Mouse (Mus musculus) left cerebral cortex, adult 2 months (tissue): ENCODE results near the gene Ccdc183. TPM values are rescaled to one million over a fixed set of nuclear protein-coding genes. Genes with fewer than 3 reads are reported as not detected.

ENCODE experiments used
- DNase-seq, 2 experiments: peaks; one replicate each; pipeline ENCODE4 v3.0.0; 2021 to 2022; ENCODE audit warnings: low spot score in 2 of 2, mixed read lengths in 1 of 2; ENCODE audit errors: extremely low spot score in 1 of 2
- H3K27ac ChIP-seq: fragments of 200-600 bp; 2 replicates; pipeline ENCODE4 v1.8.1; 2022
- H3K4me3 ChIP-seq: fragments of 200-600 bp; 2 replicates; pipeline ENCODE4 v1.8.1; 2022
- CTCF ChIP-seq: fragments of 200-600 bp; IDR thresholded peaks from 2 replicates; pipeline ENCODE4 v1.8.1; 2022; ENCODE audit warnings: antibody characterized with exemption, mild to moderate bottlenecking, moderate library complexity
- intact Hi-C: fragments of 180-260 bp; cut with DNase I; formaldehyde crosslinking; loops from one replicate; pipeline ENCODE4 v1.15.1; 2025
- total RNA-seq, 2 experiments: library from RNA; stranded (reverse); gene quantifications; 2 replicates each; pipeline ENCODE4 v1.2.3; 2021

Ccdc183 gene
- total RNA-seq, 2 experiments from 2014 or later: not detected

GRCm38 (mm10) chr2:25581901-25582301, 35.6 kb downstream of the Ccdc183 start:
- TF ChIP-seq CTCF: no peak
- peak overlapping the region; percentile 96 for H3K27ac ChIP-seq
- H3K4me3 ChIP-seq: peak overlapping the region; percentile 60
- peak; percentile 31 to 44 for DNase-seq
- intact Hi-C loops: loop anchor here (5.0 kb wide), 1 partner anchor 35 kb away; the partner anchor contains the start of gene Traf2

- DNase-seq: peak; percentile 77 to 79
- peak; percentile 98 for TF ChIP-seq CTCF
- H3K27ac ChIP-seq: peak within 1 kb of the TSS; percentile 96
- H3K4me3 ChIP-seq: peak within 1 kb of the TSS; percentile 60
- intact Hi-C loops: loop anchor here (5.0 kb wide), 1 partner anchor 34 kb away; the partner anchor contains the start of gene Traf2
Observed at GRCm38 (mm10) chr2:25581294-25581864, 36.1 kb downstream of the Ccdc183 start, which contains the start of gene Ajm1. TSS of gene Ajm1 (minus strand) at chr2:25581757.

GRCm38 (mm10) chr2:25580621-25581101, 36.8 kb downstream of the Ccdc183 start:
- H3K4me3 ChIP-seq: peak overlapping the region; percentile 60
- peak; percentile 33 to 39 for DNase-seq
- no peak for TF ChIP-seq CTCF
- intact Hi-C loops: loop anchor here (5.0 kb wide), 1 partner anchor 33 kb away; the partner anchor contains the start of gene Traf2
- peak overlapping the region; percentile 96 for H3K27ac ChIP-seq

- peak; percentile 63 for TF ChIP-seq CTCF
- peak; percentile 54 to 58 for DNase-seq
- intact Hi-C loops: loop anchor here (5.0 kb wide), 1 partner anchor 33 kb away; the partner anchor contains the start of gene Traf2
- H3K27ac ChIP-seq: peak overlapping the region; percentile 96
- peak overlapping the region; percentile 33 for H3K4me3 ChIP-seq
Observed at GRCm38 (mm10) chr2:25579737-25580460, 37.6 kb downstream of the Ccdc183 start.

DNA sequence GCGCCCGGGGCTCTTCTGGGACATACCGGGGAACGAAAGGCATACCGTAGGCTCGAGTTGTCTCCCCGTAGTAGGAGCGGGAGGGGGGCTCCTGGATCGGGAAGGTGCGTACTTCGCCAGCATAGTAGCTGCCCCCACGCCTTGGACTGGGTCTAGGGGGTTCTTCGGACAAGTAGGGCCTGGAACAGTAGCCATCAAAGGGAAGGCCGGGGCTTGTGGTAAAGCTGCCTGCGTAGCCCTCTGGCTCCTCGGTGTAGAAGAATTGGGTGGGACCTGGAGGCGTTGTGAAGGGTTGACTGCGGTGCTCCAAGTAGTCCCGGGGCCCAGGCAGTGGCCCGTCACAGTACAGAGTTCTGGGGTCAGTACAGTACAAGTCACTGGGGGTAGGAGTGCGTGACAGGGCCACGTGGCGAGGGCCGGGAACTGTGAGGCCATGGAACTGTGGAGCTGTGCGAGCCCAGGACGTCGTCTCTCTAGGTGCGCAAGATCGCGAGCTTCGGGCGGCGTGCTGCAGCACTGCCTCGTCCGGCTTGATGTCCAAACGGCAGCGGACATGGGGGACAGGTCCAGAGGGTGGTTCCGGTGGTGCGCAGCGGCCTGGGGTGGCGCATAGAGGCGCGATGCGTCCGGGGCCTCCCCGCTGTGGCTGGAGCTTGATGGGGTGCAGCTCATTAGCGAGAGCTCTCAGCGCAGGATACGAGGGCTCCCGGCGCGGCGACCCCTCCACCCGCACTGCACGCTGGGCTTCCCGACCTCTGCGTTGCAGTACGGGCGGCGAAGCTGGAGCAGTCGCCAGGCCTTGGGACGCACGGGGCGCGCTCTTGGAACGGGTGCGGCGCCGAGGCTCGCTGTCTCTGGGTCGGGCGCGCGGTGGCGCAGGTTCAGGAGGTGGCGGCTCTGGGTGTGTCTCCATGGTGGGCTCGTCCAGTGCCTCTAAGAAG, 38.4 kb downstream of the Ccdc183 start:
- intact Hi-C loops: no loop called here
- peak overlapping the region; percentile 96 for H3K27ac ChIP-seq
- no peak overlapping the region for H3K4me3 ChIP-seq
- DNase-seq: peak; percentile 27 to 33
- no peak for TF ChIP-seq CTCF

- TF ChIP-seq CTCF: peak; percentile 2; the same call in 1 of the 2 replicates
- intact Hi-C loops: no loop called here
- Histone ChIP-seq H3K4me3 (no peak overlapping the region), H3K27ac (peak overlapping the region; percentile 97)
- peak in 1 of 2 experiments; percentile 28 for DNase-seq
Observed at GRCm38 (mm10) chr2:25577951-25578795, 39.3 kb downstream of the Ccdc183 start.

DNA sequence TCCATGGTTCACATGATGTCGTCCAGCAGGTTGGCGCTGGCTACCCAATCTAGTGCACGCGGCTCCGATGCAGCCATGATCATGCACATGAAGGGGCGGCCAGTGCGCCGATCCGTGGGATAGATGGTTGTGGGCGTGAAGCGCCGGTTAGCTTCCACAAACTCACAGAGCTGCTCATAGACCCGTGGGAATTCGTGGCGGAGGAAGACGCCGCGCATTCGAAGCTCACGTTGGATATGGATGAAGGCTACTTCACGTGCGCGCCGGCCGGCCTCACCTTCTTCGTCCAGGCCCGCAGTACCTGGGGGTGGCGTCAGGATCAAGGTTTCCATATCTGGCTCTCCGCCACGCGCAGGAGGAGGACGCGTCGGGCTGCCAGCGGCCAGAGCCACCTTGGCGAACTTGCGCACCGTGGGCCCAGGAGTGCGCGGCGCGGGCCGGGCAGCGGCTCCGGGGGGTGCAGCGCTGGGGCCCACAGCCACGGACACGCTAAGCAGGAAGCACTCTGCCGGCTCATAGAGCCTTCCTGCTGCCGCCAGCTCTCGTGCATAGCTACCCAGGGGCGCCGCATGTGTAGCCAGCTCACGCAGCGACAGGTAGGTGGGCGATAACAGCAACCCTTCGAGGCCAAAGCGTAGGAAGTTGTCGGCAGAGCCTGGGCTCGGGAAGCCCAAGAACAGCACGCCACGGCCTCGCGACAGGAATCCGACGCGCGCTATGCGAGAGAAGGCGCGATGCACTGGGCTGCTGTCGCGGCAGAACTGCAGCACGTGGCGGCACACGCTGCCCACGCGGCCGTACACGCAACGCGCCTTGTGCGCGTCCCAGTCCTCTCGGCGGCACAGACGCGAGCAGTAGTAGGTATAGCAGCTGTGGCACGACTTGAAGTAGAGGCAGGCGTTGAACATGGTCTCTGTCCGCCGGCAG, 40.2 kb downstream of the Ccdc183 start:
- DNase-seq: peak; percentile 41 to 52
- peak overlapping the region; percentile 97 for H3K27ac ChIP-seq
- intact Hi-C loops: no loop called here
- no peak overlapping the region for H3K4me3 ChIP-seq
- no peak for TF ChIP-seq CTCF

DNA sequence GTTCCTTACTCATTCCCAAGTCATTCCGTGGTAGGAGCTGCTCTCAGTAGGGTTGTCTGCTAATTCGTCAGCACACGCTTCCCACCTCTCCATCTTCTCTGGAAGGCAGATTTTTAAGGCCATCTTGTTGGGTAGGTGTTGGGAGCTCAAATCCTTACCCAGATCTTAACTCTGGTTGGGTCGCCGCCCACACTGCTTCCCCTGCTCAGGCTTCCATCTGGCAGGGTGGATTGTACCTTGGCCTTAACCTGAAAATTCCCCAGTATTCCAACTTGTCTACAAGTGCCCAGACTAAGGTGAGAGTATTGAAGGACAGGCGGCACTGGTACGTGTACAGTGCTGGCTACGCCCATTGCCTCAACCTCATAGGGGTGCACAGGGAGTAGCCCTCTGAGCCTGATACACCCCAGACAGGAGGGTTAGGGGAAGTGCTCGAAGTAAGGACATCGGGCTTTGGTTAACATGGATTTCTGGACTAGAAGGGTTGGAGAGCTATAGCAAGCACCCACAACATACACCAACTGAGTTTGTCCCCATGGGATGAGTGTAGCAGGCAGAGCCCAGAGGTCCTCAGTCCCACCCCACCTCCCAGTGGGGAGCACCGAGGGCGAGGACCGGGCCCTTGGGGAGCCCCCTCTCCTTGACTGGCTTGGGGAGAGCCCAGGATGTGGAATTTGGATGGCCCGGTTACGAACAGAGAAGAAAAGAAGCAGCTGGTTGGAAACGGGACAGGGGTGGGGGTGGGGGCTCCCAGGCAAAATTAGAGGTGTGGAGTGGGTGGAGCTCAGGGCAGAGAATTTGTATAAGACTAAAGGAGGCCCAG, 41.2 kb downstream of the Ccdc183 start:
- peak overlapping the region; percentile 97 for H3K27ac ChIP-seq

More for the DNA sequence above, 41.2 kb downstream of the Ccdc183 start:
- H3K4me3 ChIP-seq: no peak overlapping the region
- DNase-seq: peak in 1 of 2 experiments; percentile 46
- intact Hi-C loops: no loop called here
- no peak for TF ChIP-seq CTCF
